Mouse (Mus musculus) midbrain, embryonic 14.5 days (tissue): ENCODE measurements at regions not wholly inside any gene's neighbourhood (a gene's known extent, or its start where the extent isn't known, plus 50 kb on each side); places are given as distances from the start of the nearest gene placed in this dataset.
A peak's percentile ranks its signal among the peaks of the same experiment; 100 is the strongest.

ENCODE experiments used
- ATAC-seq: fragments of 200-750 bp; cut with Nextera tagmentation; 2 replicates; pipeline ENCODE4 v1.8.0; 2017; ENCODE audit warnings: moderate number of reproducible peaks, moderate library complexity; ENCODE audit not compliant: low FRiP score, low TSS enrichment
- DNase-seq: peaks from one replicate; pipeline ENCODE4 v3.0.0-alpha.2; 2015
- H3K27ac ChIP-seq: fragments of 300-500 bp; sonication (generic); replicated peaks from 2 replicates; pipeline ENCODE4 v1.5.1; 2014; ENCODE audit warnings: mild to moderate bottlenecking, low read depth, low read length, moderate library complexity
- H3K27me3 ChIP-seq: fragments of 300-500 bp; sonication (generic); 2 replicates; pipeline ENCODE4 v1.6.1; 2014; ENCODE audit warnings: low read length, control low read depth, mixed read lengths; ENCODE audit not compliant: control insufficient read depth, insufficient read depth
- H3K36me3 ChIP-seq: fragments of 300-500 bp; sonication (generic); 2 replicates; pipeline ENCODE4 v1.6.1; 2014; ENCODE audit warnings: low read length, control low read depth; ENCODE audit not compliant: control insufficient read depth, insufficient read depth
- H3K4me1 ChIP-seq: fragments of 300-500 bp; sonication (generic); 2 replicates; pipeline ENCODE4 v1.6.1; 2014; ENCODE audit warnings: mild to moderate bottlenecking, antibody characterized with exemption, low read length, control low read depth; ENCODE audit not compliant: control insufficient read depth, insufficient read depth
- H3K4me2 ChIP-seq: fragments of 300-500 bp; sonication (generic); 2 replicates; pipeline ENCODE4 v1.6.1; 2014; ENCODE audit warnings: mild to moderate bottlenecking, low read length, moderate library complexity
- H3K4me3 ChIP-seq: fragments of 300-500 bp; sonication (generic); replicated peaks from 2 replicates; pipeline ENCODE4 v1.5.1; 2014; ENCODE audit warnings: low read depth, low read length
- H3K9ac ChIP-seq: fragments of 300-500 bp; sonication (generic); replicated peaks from 2 replicates; pipeline ENCODE4 v1.6.1; 2014; ENCODE audit warnings: mild to moderate bottlenecking, low read length, moderate library complexity
- H3K9me3 ChIP-seq: fragments of 300-500 bp; sonication (generic); 2 replicates; pipeline ENCODE4 v1.6.1; 2016; ENCODE audit warnings: low read length, control low read depth, mixed read lengths; ENCODE audit not compliant: control insufficient read depth
- WGBS: fragments of 180-500 bp; shearing (Covaris S2); extraction: QIAGEN DNeasy Blood & Tissue Kit; methylation state at CpG from one replicate; pipeline ENCODE4 v1.1.7; 2014; 5-methylcytosine and 5-hydroxymethylcytosine counted together

- ATAC-seq: no peak
- no peaks in the 10 kb centered on the region for H3K27me3 ChIP-seq
- WGBS: 81% methylated on average over 14 of the region's 14 CpGs
- no peak overlapping the region for H3K9ac ChIP-seq
- no peaks in the 10 kb centered on the region for H3K9me3 ChIP-seq
- no peak overlapping the region for H3K4me2 ChIP-seq
- no peak for DNase-seq
- no peaks in the 10 kb centered on the region for H3K4me1 ChIP-seq
- no peaks in the 10 kb centered on the region for H3K36me3 ChIP-seq
- H3K4me3 ChIP-seq: no peak overlapping the region
- H3K27ac ChIP-seq: no peak overlapping the region
These were observed 110.1 kb downstream of the Sst start for GRCm38 (mm10) chr16:23780440-23781231.

GRCm38 (mm10) chr16:23777894-23778293 is 112.9 kb downstream of the Sst start:
- no peak overlapping the region for H3K4me3 ChIP-seq
- H3K4me1 ChIP-seq: no peaks in the 10 kb centered on the region

GRCm38 (mm10) chr16:23777041-23777440 is 113.7 kb downstream of the Sst start:
- WGBS: 58% methylated on average over 2 of the region's 2 CpGs
- Histone ChIP-seq H3K4me2 (no peak overlapping the region), H3K27ac (no peak overlapping the region), H3K9ac (no peak overlapping the region), H3K4me1 (no peaks in the 10 kb centered on the region), H3K9me3 (no peaks in the 10 kb centered on the region), H3K4me3 (no peak overlapping the region), H3K27me3 (no peaks in the 10 kb centered on the region), H3K36me3 (no peaks in the 10 kb centered on the region)
- DNase-seq: no peak
- ATAC-seq: no peak

More at GRCm38 (mm10) chr16:23777894-23778293, 112.9 kb downstream of the Sst start:
- Histone ChIP-seq H3K9ac (no peak overlapping the region), H3K9me3 (no peaks in the 10 kb centered on the region), H3K27ac (no peak overlapping the region), H3K27me3 (no peaks in the 10 kb centered on the region), H3K4me2 (no peak overlapping the region), H3K36me3 (no peaks in the 10 kb centered on the region)
- ATAC-seq: no peak
- 76% methylated on average over 4 of the region's 4 CpGs for WGBS
- DNase-seq: no peak

GRCm38 (mm10) chr16:23776501-23776900 is 114.3 kb downstream of the Sst start:
- 58% methylated on average over 1 of the region's 1 CpGs for WGBS

GRCm38 (mm10) chr16:23758136-23758812 is 132.5 kb downstream of the Sst start:
- no peak for ATAC-seq
- peak; percentile 33 for DNase-seq
- Histone ChIP-seq H3K4me2 (no peak overlapping the region), H3K4me1 (no peaks in the 10 kb centered on the region), H3K27ac (no peak overlapping the region), H3K9me3 (no peaks in the 10 kb centered on the region), H3K36me3 (no peaks in the 10 kb centered on the region), H3K9ac (no peak overlapping the region), H3K27me3 (no peaks in the 10 kb centered on the region), H3K4me3 (no peak overlapping the region)
- 68% methylated on average over 7 of the region's 7 CpGs for WGBS

More at GRCm38 (mm10) chr16:23776501-23776900, 114.3 kb downstream of the Sst start:
- DNase-seq (no peak), ATAC-seq (no peak)
- no peak overlapping the region for H3K4me2 ChIP-seq
- no peaks in the 10 kb centered on the region for H3K4me1 ChIP-seq
- no peak overlapping the region for H3K27ac ChIP-seq
- no peaks in the 10 kb centered on the region for H3K9me3 ChIP-seq
- H3K27me3 ChIP-seq: no peaks in the 10 kb centered on the region
- H3K4me3 ChIP-seq: no peak overlapping the region
- H3K9ac ChIP-seq: no peak overlapping the region
- H3K36me3 ChIP-seq: no peaks in the 10 kb centered on the region

- H3K27me3 ChIP-seq: no peaks in the 10 kb centered on the region
- ATAC-seq: no peak
- no peaks in the 10 kb centered on the region for H3K36me3 ChIP-seq
- H3K9me3 ChIP-seq: no peaks in the 10 kb centered on the region
- H3K9ac ChIP-seq: no peak overlapping the region
- peak; percentile 49 for DNase-seq
- peaks cover 3% of the 10 kb centered on the region; the same call in 1 of the 2 replicates for H3K4me1 ChIP-seq
- H3K27ac ChIP-seq: no peak overlapping the region
- no peak overlapping the region for H3K4me3 ChIP-seq
- 47% methylated on average over 3 of the region's 3 CpGs for WGBS
- no peak overlapping the region for H3K4me2 ChIP-seq
These were observed 153.7 kb downstream of the Sst start for GRCm38 (mm10) chr16:23737026-23737425.

GRCm38 (mm10) chr16:23735722-23736121 is 155.0 kb downstream of the Sst start:
- no peak overlapping the region for H3K4me3 ChIP-seq
- WGBS: 35% methylated on average over 5 of the region's 5 CpGs
- H3K9ac ChIP-seq: no peak overlapping the region
- DNase-seq (no peak), ATAC-seq (no peak)
- H3K27ac ChIP-seq: no peak overlapping the region
- H3K4me2 ChIP-seq: no peak overlapping the region
- peaks cover 3% of the 10 kb centered on the region; the same call in 1 of the 2 replicates for H3K4me1 ChIP-seq
- H3K9me3 ChIP-seq: no peaks in the 10 kb centered on the region
- H3K36me3 ChIP-seq: no peaks in the 10 kb centered on the region
- no peaks in the 10 kb centered on the region for H3K27me3 ChIP-seq

GRCm38 (mm10) chr16:23726562-23726961 is 164.2 kb downstream of the Sst start:
- DNase-seq (no peak), ATAC-seq (no peak)
- Histone ChIP-seq H3K4me1 (no peaks in the 10 kb centered on the region), H3K4me2 (no peak overlapping the region), H3K27me3 (no peaks in the 10 kb centered on the region), H3K27ac (no peak overlapping the region), H3K9me3 (no peaks in the 10 kb centered on the region), H3K9ac (no peak overlapping the region), H3K36me3 (no peaks in the 10 kb centered on the region), H3K4me3 (no peak overlapping the region)
- WGBS: 84% methylated on average over 4 of the region's 4 CpGs

GRCm38 (mm10) chr16:23721745-23722144 is 169.0 kb downstream of the Sst start:
- Histone ChIP-seq H3K4me3 (no peak overlapping the region), H3K4me1 (no peaks in the 10 kb centered on the region), H3K4me2 (no peak overlapping the region), H3K36me3 (no peaks in the 10 kb centered on the region), H3K27ac (no peak overlapping the region), H3K9me3 (no peaks in the 10 kb centered on the region), H3K27me3 (no peaks in the 10 kb centered on the region), H3K9ac (no peak overlapping the region)
- ATAC-seq (no peak), DNase-seq (no peak)
